Mouse (Mus musculus): ENCODE results near the gene Dnajc5g. TPM values are rescaled to one million over a fixed set of nuclear protein-coding genes. Genes with fewer than 3 reads are reported as not detected.

Dnajc5g gene
- polyA plus RNA-seq, 1 experiment from 2014 or later: not detected

- peak; percentile 21; the same call in 1 of the 2 replicates for ATAC-seq (ENCODE audit: low FRiP score, low TSS enrichment)
- no peaks in the 10 kb centered on the region for H3K9me3 ChIP-seq (ENCODE audit: control insufficient read depth, low read length)
- TF ChIP-seq EP300 (optimal IDR thresholded peaks at IDR 0.05): no peak
- no peak for TF ChIP-seq CTCF (IDR thresholded peaks at IDR 0.05; ENCODE audit: low read depth)
These were observed 47.5 kb downstream of the Dnajc5g start for GRCm38 (mm10) chr5:31153516-31154151.

GRCm38 (mm10) chr5:31154152-31154553 is 48.1 kb downstream of the Dnajc5g start, which contains the start of gene Mpv17:
Gene Mpv17 (minus strand): TSS chr5:31154251.
- no peak for TF ChIP-seq EP300 (optimal IDR thresholded peaks at IDR 0.05)
- no peak for TF ChIP-seq CTCF (IDR thresholded peaks at IDR 0.05; ENCODE audit: low read depth)
- Histone ChIP-seq H3K36me3 (ENCODE audit: control insufficient read depth, insufficient read depth, low read length) (peaks cover 12% of the 10 kb centered on the region; the same call in 1 of the 2 replicates), H3K9me3 (ENCODE audit: control insufficient read depth, low read length) (no peaks in the 10 kb centered on the region), H3K9ac (ENCODE audit: low read length) (peak within 1 kb of the TSS; percentile 76), H3K27me3 (ENCODE audit: control insufficient read depth, insufficient read depth, low read length) (no peaks in the 10 kb centered on the region), H3K4me3 (ENCODE audit: low read depth, low read length) (peak within 1 kb of the TSS; percentile 64), H3K27ac (replicated peaks) (peak within 1 kb of the TSS; percentile 73), H3K4me2 (replicated peaks; ENCODE audit: low read depth) (peak within 1 kb of the TSS; percentile 65), H3K4me1 (replicated peaks; ENCODE audit: control insufficient read depth, insufficient read depth) (peaks cover 4% of the 10 kb centered on the region; the same call in 1 of the 2 replicates)
- ATAC-seq (ENCODE audit: low FRiP score, low TSS enrichment) (peak; percentile 93), DNase-seq (ENCODE audit: low spot score) (peak; percentile 89)
- under 1% methylated on average over 19 of the region's 19 CpGs for WGBS

More at GRCm38 (mm10) chr5:31153516-31154151, 47.5 kb downstream of the Dnajc5g start:
- Histone ChIP-seq H3K4me1 (replicated peaks; ENCODE audit: control insufficient read depth, insufficient read depth) (peaks cover 4% of the 10 kb centered on the region; the same call in 1 of the 2 replicates), H3K27me3 (ENCODE audit: control insufficient read depth, insufficient read depth, low read length) (no peaks in the 10 kb centered on the region), H3K4me2 (replicated peaks; ENCODE audit: low read depth) (peak overlapping the region; percentile 65), H3K27ac (replicated peaks) (no peak overlapping the region), H3K4me3 (ENCODE audit: low read depth, low read length) (peak overlapping the region; percentile 64), H3K9ac (ENCODE audit: low read length) (peak overlapping the region; percentile 76), H3K36me3 (ENCODE audit: control insufficient read depth, insufficient read depth, low read length) (peaks cover 10% of the 10 kb centered on the region; the same call in 1 of the 2 replicates)
- DNase-seq (ENCODE audit: low spot score): no peak
- WGBS: 23% methylated on average over 6 of the region's 6 CpGs

Other genes with a start within 250 kb of the Dnajc5g start
- gene Tmem214, start 238.3 kb upstream of the Dnajc5g start, polyA plus RNA-seq (2015; fragmentation: Nextera tagmentation; extraction: Ambion mirVana): 57.3 and 58.7 TPM in 2 replicates
- 6.9 and 9.1 TPM in 2 replicates for gene Agbl5, start 217.6 kb upstream of the Dnajc5g start, polyA plus RNA-seq (2015; fragmentation: Nextera tagmentation; extraction: Ambion mirVana)
- 368 and 397 TPM in 2 replicates for gene Ost4, start 198.5 kb upstream of the Dnajc5g start, polyA plus RNA-seq (2015; fragmentation: Nextera tagmentation; extraction: Ambion mirVana)
- 85.6 and 97.0 TPM in 2 replicates for gene Emilin1, start 192.9 kb upstream of the Dnajc5g start, polyA plus RNA-seq (2015; fragmentation: Nextera tagmentation; extraction: Ambion mirVana)
- 28.4 and 33.6 TPM in 2 replicates for gene Khk, start 184.9 kb upstream of the Dnajc5g start, polyA plus RNA-seq (2015; fragmentation: Nextera tagmentation; extraction: Ambion mirVana)
- 22.5 and 24.8 TPM in 2 replicates for gene Cgref1, start 160.7 kb upstream of the Dnajc5g start, polyA plus RNA-seq (2015; fragmentation: Nextera tagmentation; extraction: Ambion mirVana)
- 88.1 and 93.1 TPM in 2 replicates for gene Preb, start 145.9 kb upstream of the Dnajc5g start, polyA plus RNA-seq (2015; fragmentation: Nextera tagmentation; extraction: Ambion mirVana)
- 4.3 and 4.5 TPM in 2 replicates for gene Tcf23, start 137.6 kb upstream of the Dnajc5g start, polyA plus RNA-seq (2015; fragmentation: Nextera tagmentation; extraction: Ambion mirVana)
- 192 and 197 TPM in 2 replicates for gene Atraid, start 58.0 kb upstream of the Dnajc5g start, polyA plus RNA-seq (2015; fragmentation: Nextera tagmentation; extraction: Ambion mirVana)
- 4.2 TPM in 2 replicates for gene Slc5a6, start 57.4 kb upstream of the Dnajc5g start, polyA plus RNA-seq (2015; fragmentation: Nextera tagmentation; extraction: Ambion mirVana)
- 4.9 and 6.1 TPM in 2 replicates for gene Cad, start 51.5 kb upstream of the Dnajc5g start, polyA plus RNA-seq (2015; fragmentation: Nextera tagmentation; extraction: Ambion mirVana)
- gene Slc30a3, start 2.0 kb downstream of the Dnajc5g start, polyA plus RNA-seq (2015; fragmentation: Nextera tagmentation; extraction: Ambion mirVana): 0.11 TPM in 1 of 2 replicates, not detected in the other
- 0.06 TPM in 1 of 2 replicates, not detected in the other for gene Trim54, start 10.4 kb downstream of the Dnajc5g start, polyA plus RNA-seq (2015; fragmentation: Nextera tagmentation; extraction: Ambion mirVana)
- gene Ucn, start 32.5 kb downstream of the Dnajc5g start, polyA plus RNA-seq (2015; fragmentation: Nextera tagmentation; extraction: Ambion mirVana): not detected in 2 replicates
- 29.4 and 29.6 TPM in 2 replicates for gene Mpv17, start 48.0 kb downstream of the Dnajc5g start, polyA plus RNA-seq (2015; fragmentation: Nextera tagmentation; extraction: Ambion mirVana)
- gene Gm29609, start 73.6 kb downstream of the Dnajc5g start, polyA plus RNA-seq (2015; fragmentation: Nextera tagmentation; extraction: Ambion mirVana): 0.31 and 0.57 TPM in 2 replicates
- 19.9 and 25.1 TPM in 2 replicates for gene Gtf3c2, start 73.9 kb downstream of the Dnajc5g start, polyA plus RNA-seq (2015; fragmentation: Nextera tagmentation; extraction: Ambion mirVana)
- gene Snx17, start 86.9 kb downstream of the Dnajc5g start, polyA plus RNA-seq (2015; fragmentation: Nextera tagmentation; extraction: Ambion mirVana): 80.3 and 83.2 TPM in 2 replicates
- 44.2 and 47.7 TPM in 2 replicates for gene Eif2b4, start 87.1 kb downstream of the Dnajc5g start, polyA plus RNA-seq (2015; fragmentation: Nextera tagmentation; extraction: Ambion mirVana)
- 4.8 and 5.3 TPM in 2 replicates for gene Zfp513, start 96.0 kb downstream of the Dnajc5g start, polyA plus RNA-seq (2015; fragmentation: Nextera tagmentation; extraction: Ambion mirVana)
- 57.8 and 59.4 TPM in 2 replicates for gene Ppm1g, start 114.4 kb downstream of the Dnajc5g start, polyA plus RNA-seq (2015; fragmentation: Nextera tagmentation; extraction: Ambion mirVana)
- gene Nrbp1, start 134.6 kb downstream of the Dnajc5g start, polyA plus RNA-seq (2015; fragmentation: Nextera tagmentation; extraction: Ambion mirVana): 95.3 and 95.9 TPM in 2 replicates
- 0.38 and 1.0 TPM in 2 replicates for gene Gm9970, start 134.9 kb downstream of the Dnajc5g start, polyA plus RNA-seq (2015; fragmentation: Nextera tagmentation; extraction: Ambion mirVana)
- 75.2 and 78.2 TPM in 2 replicates for gene Krtcap3, start 145.4 kb downstream of the Dnajc5g start, polyA plus RNA-seq (2015; fragmentation: Nextera tagmentation; extraction: Ambion mirVana)
- 20.0 and 20.3 TPM in 2 replicates for gene Ift172, start 184.8 kb downstream of the Dnajc5g start, polyA plus RNA-seq (2015; fragmentation: Nextera tagmentation; extraction: Ambion mirVana)
- gene Fndc4, start 189.8 kb downstream of the Dnajc5g start, polyA plus RNA-seq (2015; fragmentation: Nextera tagmentation; extraction: Ambion mirVana): 12.8 and 13.7 TPM in 2 replicates
- 0.08 and 0.29 TPM in 2 replicates for gene Gckr, start 191.2 kb downstream of the Dnajc5g start, polyA plus RNA-seq (2015; fragmentation: Nextera tagmentation; extraction: Ambion mirVana)